Mouse (Mus musculus) heart, postnatal 0 days (tissue): Measurements from ENCODE around the gene Slc4a11. TPM values are rescaled to one million over a fixed set of nuclear protein-coding genes. Genes with fewer than 3 reads are reported as not detected.

Experiments used
- ATAC-seq: fragments of 200-750 bp; cut with Nextera tagmentation; 2 replicates; pipeline ENCODE4 v1.8.0; 2017; ENCODE audit warnings: low read depth, moderate number of reproducible peaks, moderate library complexity; ENCODE audit not compliant: insufficient read depth
- DNase-seq: peaks from one replicate; pipeline ENCODE4 v3.0.0-alpha.2; 2016; ENCODE audit warnings: low spot score
- H3K27ac ChIP-seq: fragments of 300-500 bp; sonication (generic); 2 replicates; pipeline ENCODE4 v1.5.1; 2014; ENCODE audit warnings: low read depth, mild to moderate bottlenecking
- H3K27me3 ChIP-seq: fragments of 300-500 bp; sonication (generic); 2 replicates; pipeline ENCODE4 v1.6.1; 2014; ENCODE audit warnings: low read length, mixed read lengths; ENCODE audit not compliant: control insufficient read depth, insufficient read depth
- H3K36me3 ChIP-seq: fragments of 300-500 bp; sonication (generic); replicated peaks from 2 replicates; pipeline ENCODE4 v1.6.1; 2014; ENCODE audit warnings: low read length, mixed read lengths; ENCODE audit not compliant: control insufficient read depth, insufficient read depth
- H3K4me1 ChIP-seq: fragments of 300-500 bp; sonication (generic); 2 replicates; pipeline ENCODE4 v1.6.1; 2014; ENCODE audit warnings: antibody characterized with exemption; ENCODE audit not compliant: control insufficient read depth, insufficient read depth
- H3K4me2 ChIP-seq: fragments of 300-500 bp; sonication (generic); 2 replicates; pipeline ENCODE4 v1.6.1; 2014; ENCODE audit warnings: low read depth, mild to moderate bottlenecking, low read length, moderate library complexity
- H3K4me3 ChIP-seq: fragments of 300-500 bp; sonication (generic); 2 replicates; pipeline ENCODE4 v1.5.1; 2014; ENCODE audit warnings: low read depth, low read length
- H3K9ac ChIP-seq: fragments of 300-500 bp; sonication (generic); replicated peaks from 2 replicates; pipeline ENCODE4 v1.6.1; 2014; ENCODE audit warnings: low read depth, low read length, mixed read lengths
- H3K9me3 ChIP-seq: fragments of 300-500 bp; sonication (generic); replicated peaks from 2 replicates; pipeline ENCODE4 v1.6.1; 2016; ENCODE audit warnings: low read length; ENCODE audit not compliant: control insufficient read depth
- CTCF ChIP-seq: IDR thresholded peaks from 2 replicates; pipeline ENCODE4 v1.5.1; 2016; ENCODE audit warnings: antibody characterized with exemption, control low read depth, low read depth
- EP300 ChIP-seq: IDR thresholded peaks from 2 replicates; pipeline ENCODE4 v1.6.1; 2016; ENCODE audit warnings: antibody characterized with exemption, low read depth
- WGBS: fragments of 180-500 bp; shearing (Covaris S2); extraction: QIAGEN DNeasy Blood & Tissue Kit; methylation state at CpG from one replicate; pipeline ENCODE4 v1.1.7; 2014; 5-methylcytosine and 5-hydroxymethylcytosine counted together
- polyA plus RNA-seq: library from polyadenylated mRNA; unstranded; fragments of >200 nt; fragmentation: Nextera tagmentation; extraction: Ambion mirVana; gene quantifications from 2 replicates; pipeline ENCODE4 v1.2.1, GENCODE M21; 2015
- total RNA-seq: library from RNA; depleted of rRNA; stranded (reverse); fragments of >200 nt; gene quantifications from 2 replicates; pipeline ENCODE4 v1.2.3, GENCODE M21; 2014; ENCODE audit warnings: low replicate concordance

The Slc4a11 gene
- total and polyA plus RNA-seq, 2 experiments from 2014 or later: 0.07 to 0.99 TPM

- Histone ChIP-seq H3K4me1 (peaks cover 12% of the 10 kb centered on the region), H3K36me3 (peaks cover 37% of the 10 kb centered on the region), H3K27me3 (no peaks in the 10 kb centered on the region), H3K4me2 (peak overlapping the region; percentile 54), H3K9ac (0 out of 2 replicates have a peak overlapping the region, but pooled peaks have one; percentile 78), H3K9me3 (no peaks in the 10 kb centered on the region), H3K27ac (no peak overlapping the region), H3K4me3 (0 out of 2 replicates have a peak overlapping the region, but pooled peaks have one; percentile 63)
- WGBS: 92% methylated on average over 11 of the region's 11 CpGs
- ATAC-seq: no peak
- no peak for TF ChIP-seq CTCF
- TF ChIP-seq EP300: no peak
- no peak for DNase-seq
These were observed 34.0 kb downstream of the Slc4a11 start for GRCm38 (mm10) chr2:130663342-130663741.

GRCm38 (mm10) chr2:130658530-130658929 is 38.8 kb downstream of the Slc4a11 start:
- H3K4me1 ChIP-seq: peaks cover 3% of the 10 kb centered on the region
- peaks cover 83% of the 10 kb centered on the region for H3K36me3 ChIP-seq
- no peak for TF ChIP-seq EP300
- TF ChIP-seq CTCF: no peak
- DNase-seq (no peak), ATAC-seq (no peak)
- H3K9me3 ChIP-seq: no peaks in the 10 kb centered on the region
- H3K9ac ChIP-seq: no peak overlapping the region
- H3K4me2 ChIP-seq: no peak overlapping the region
- H3K27ac ChIP-seq: no peak overlapping the region
- 95% methylated on average over 10 of the region's 10 CpGs for WGBS
- no peaks in the 10 kb centered on the region for H3K27me3 ChIP-seq
- no peak overlapping the region for H3K4me3 ChIP-seq

GRCm38 (mm10) chr2:130657541-130657940 is 39.8 kb downstream of the Slc4a11 start:
- H3K27ac ChIP-seq: no peak overlapping the region
- no peak overlapping the region for H3K4me2 ChIP-seq
- H3K9me3 ChIP-seq: no peaks in the 10 kb centered on the region
- no peaks in the 10 kb centered on the region for H3K27me3 ChIP-seq
- H3K4me1 ChIP-seq: no peaks in the 10 kb centered on the region
- no peak overlapping the region for H3K9ac ChIP-seq
- DNase-seq (no peak), ATAC-seq (no peak)
- no peak overlapping the region for H3K4me3 ChIP-seq
- WGBS: 88% methylated on average over 6 of the region's 6 CpGs
- peaks cover 90% of the 10 kb centered on the region for H3K36me3 ChIP-seq
- TF ChIP-seq EP300: no peak
- no peak for TF ChIP-seq CTCF

GRCm38 (mm10) chr2:130656536-130656935 is 40.8 kb downstream of the Slc4a11 start:
- WGBS: 89% methylated on average over 9 of the region's 9 CpGs
- no peak for DNase-seq
- Histone ChIP-seq H3K4me3 (no peak overlapping the region), H3K36me3 (peaks cover 89% of the 10 kb centered on the region), H3K9ac (no peak overlapping the region), H3K27me3 (no peaks in the 10 kb centered on the region), H3K27ac (no peak overlapping the region), H3K4me1 (no peaks in the 10 kb centered on the region), H3K9me3 (no peaks in the 10 kb centered on the region), H3K4me2 (no peak overlapping the region)
- no peak for TF ChIP-seq EP300
- no peak for TF ChIP-seq CTCF
- ATAC-seq: no peak

GRCm38 (mm10) chr2:130655660-130656339 is 41.5 kb downstream of the Slc4a11 start:
- TF ChIP-seq CTCF (no peak), EP300 (no peak)
- Histone ChIP-seq H3K9ac (no peak overlapping the region), H3K4me1 (no peaks in the 10 kb centered on the region), H3K27me3 (no peaks in the 10 kb centered on the region), H3K4me2 (no peak overlapping the region), H3K9me3 (no peaks in the 10 kb centered on the region), H3K4me3 (no peak overlapping the region), H3K27ac (no peak overlapping the region), H3K36me3 (peaks cover 81% of the 10 kb centered on the region)
- ATAC-seq (no peak), DNase-seq (no peak)
- 87% methylated on average over 6 of the region's 6 CpGs for WGBS

GRCm38 (mm10) chr2:130653760-130654159 is 43.6 kb downstream of the Slc4a11 start:
- peaks cover 62% of the 10 kb centered on the region for H3K36me3 ChIP-seq
- DNase-seq: no peak
- WGBS: 87% methylated on average over 1 of the region's 1 CpGs
- no peak overlapping the region for H3K4me3 ChIP-seq
- H3K4me2 ChIP-seq: no peak overlapping the region
- H3K27ac ChIP-seq: no peak overlapping the region
- no peak for TF ChIP-seq EP300
- H3K27me3 ChIP-seq: no peaks in the 10 kb centered on the region
- ATAC-seq: no peak
- H3K9ac ChIP-seq: no peak overlapping the region
- no peaks in the 10 kb centered on the region for H3K9me3 ChIP-seq
- H3K4me1 ChIP-seq: no peaks in the 10 kb centered on the region
